Mouse (Mus musculus): ENCODE results near the gene Cacna2d2.

Cacna2d2 gene

GRCm38 (mm10) chr9:107399491-107399971 is at the start of gene Cacna2d2:
TSS of gene Cacna2d2 (plus strand) at chr9:107399612.
- DNase-seq, result peak; percentile 81 to 93

- peak in 1 of 2 experiments; percentile 33 for DNase-seq
Observed at GRCm38 (mm10) chr9:107354826-107355225, 44.6 kb upstream of the Cacna2d2 start.

- peak; percentile 84 to 87 for DNase-seq
Observed at GRCm38 (mm10) chr9:107355870-107356765, 43.3 kb upstream of the Cacna2d2 start.

GRCm38 (mm10) chr9:107357651-107358050 is 41.8 kb upstream of the Cacna2d2 start:
- peak; percentile 88 to 90 for DNase-seq

GRCm38 (mm10) chr9:107360989-107361388 is 38.4 kb upstream of the Cacna2d2 start:
- DNase-seq, result no peak

- DNase-seq, result peak; percentile 73 to 82
Observed at GRCm38 (mm10) chr9:107366644-107367043, 32.8 kb upstream of the Cacna2d2 start.

GRCm38 (mm10) chr9:107368302-107368701 is 31.1 kb upstream of the Cacna2d2 start:
- no peak for DNase-seq

- no peak for DNase-seq
Observed at GRCm38 (mm10) chr9:107369270-107370105, 29.9 kb upstream of the Cacna2d2 start.

- DNase-seq, result no peak
Observed at GRCm38 (mm10) chr9:107370106-107370463, 29.3 kb upstream of the Cacna2d2 start.

GRCm38 (mm10) chr9:107372441-107372840 is 27.0 kb upstream of the Cacna2d2 start:
- no peak for DNase-seq

- DNase-seq, result peak in 1 of 2 experiments; percentile 41
Observed at GRCm38 (mm10) chr9:107374623-107375022, 24.8 kb upstream of the Cacna2d2 start.

GRCm38 (mm10) chr9:107375451-107375850 is 24.0 kb upstream of the Cacna2d2 start:
- no peak for DNase-seq

- peak; percentile 71 to 78 for DNase-seq
Observed at GRCm38 (mm10) chr9:107377961-107378512, 21.4 kb upstream of the Cacna2d2 start.

GRCm38 (mm10) chr9:107381723-107382122 is 17.7 kb upstream of the Cacna2d2 start:
- DNase-seq, result no peak

- peak; percentile 57 to 67 for DNase-seq
Observed at GRCm38 (mm10) chr9:107384396-107384795, 15.0 kb upstream of the Cacna2d2 start.

- peak; percentile 77 to 78 for DNase-seq
Observed at GRCm38 (mm10) chr9:107386722-107387121, 12.7 kb upstream of the Cacna2d2 start.

- DNase-seq, result no peak
Observed at GRCm38 (mm10) chr9:107387708-107388107, 11.7 kb upstream of the Cacna2d2 start.

- no peak for DNase-seq
Observed at GRCm38 (mm10) chr9:107388263-107388662, 11.1 kb upstream of the Cacna2d2 start.

- DNase-seq, result peak in 1 of 2 experiments; percentile 36
Observed at GRCm38 (mm10) chr9:107396397-107396796, 3.0 kb upstream of the Cacna2d2 start.

GRCm38 (mm10) chr9:107398968-107399367 is 444 bp upstream of the Cacna2d2 start:
- no peak for DNase-seq

- no peak for DNase-seq
Observed at GRCm38 (mm10) chr9:107400060-107400511, 674 bp downstream of the Cacna2d2 start.

- peak; percentile 19 to 39 for DNase-seq
Observed at GRCm38 (mm10) chr9:107400666-107401285, 1.4 kb downstream of the Cacna2d2 start.

Data from cerebellum, adult 18-20 months (tissue).